Mouse (Mus musculus) neural tube, embryonic 12.5 days (tissue): Measurements from ENCODE around the gene Zeb2. TPM values are rescaled to one million over a fixed set of nuclear protein-coding genes. Genes with fewer than 3 reads are reported as not detected.

Source experiments
- ATAC-seq: fragments of 200-750 bp; cut with Nextera tagmentation; 2 replicates; pipeline ENCODE4 v1.8.0; 2017; ENCODE audit warnings: low read depth, mild to moderate bottlenecking, moderate TSS enrichment, moderate library complexity; ENCODE audit not compliant: low FRiP score
- H3K27ac ChIP-seq: fragments of 300-500 bp; sonication (generic); 2 replicates; pipeline ENCODE4 v1.5.1; 2016
- H3K27me3 ChIP-seq: fragments of 300-500 bp; sonication (generic); replicated peaks from 2 replicates; pipeline ENCODE4 v1.6.1; 2016; ENCODE audit warnings: mild to moderate bottlenecking
- H3K36me3 ChIP-seq: fragments of 300-500 bp; sonication (generic); 2 replicates; pipeline ENCODE4 v1.6.1; 2016; ENCODE audit warnings: mild to moderate bottlenecking
- H3K4me1 ChIP-seq: fragments of 300-500 bp; sonication (generic); 2 replicates; pipeline ENCODE4 v1.6.1; 2016
- H3K4me2 ChIP-seq: fragments of 300-500 bp; sonication (generic); replicated peaks from 2 replicates; pipeline ENCODE4 v1.6.1; 2016; ENCODE audit warnings: mild to moderate bottlenecking
- H3K4me3 ChIP-seq: fragments of 300-500 bp; sonication (generic); 2 replicates; pipeline ENCODE4 v1.5.1; 2016
- H3K9ac ChIP-seq: fragments of 300-500 bp; sonication (generic); 2 replicates; pipeline ENCODE4 v1.6.1; 2016; ENCODE audit warnings: mild to moderate bottlenecking
- H3K9me3 ChIP-seq: fragments of 300-500 bp; sonication (generic); 2 replicates; pipeline ENCODE4 v1.6.1; 2016; ENCODE audit warnings: mild to moderate bottlenecking
- WGBS: fragments of 180-500 bp; shearing (Covaris S2); methylation state at CpG from one replicate; pipeline ENCODE4 v1.1.7; 2016; 5-methylcytosine and 5-hydroxymethylcytosine counted together
- polyA plus RNA-seq: library from polyadenylated mRNA; unstranded; fragments of >200 nt; fragmentation: Nextera tagmentation; extraction: Ambion mirVana; gene quantifications from 2 replicates; pipeline ENCODE4 v1.2.1, GENCODE M21; 2016

The Zeb2 gene
- polyA plus RNA-seq, 1 experiment from 2014 or later = 55.6 TPM

GRCm38 (mm10) chr2:44965834-44966555, 151.2 kb downstream of the Zeb2 start:
- ATAC-seq = no peak
- Histone ChIP-seq H3K4me3 (no peak overlapping the region), H3K9me3 (no peaks in the 10 kb centered on the region), H3K4me2 (no peak overlapping the region), H3K27ac (no peak overlapping the region), H3K27me3 (no peaks in the 10 kb centered on the region), H3K9ac (no peak overlapping the region), H3K36me3 (no peaks in the 10 kb centered on the region), H3K4me1 (no peaks in the 10 kb centered on the region)
- 82% methylated on average over 2 of the region's 2 CpGs for WGBS

GRCm38 (mm10) chr2:44962620-44963019, 154.6 kb downstream of the Zeb2 start:
- Histone ChIP-seq H3K27me3 (no peaks in the 10 kb centered on the region), H3K4me3 (no peak overlapping the region), H3K27ac (no peak overlapping the region), H3K9me3 (no peaks in the 10 kb centered on the region), H3K4me1 (no peaks in the 10 kb centered on the region), H3K36me3 (no peaks in the 10 kb centered on the region), H3K9ac (no peak overlapping the region), H3K4me2 (no peak overlapping the region)
- ATAC-seq = no peak
- WGBS = 88% methylated on average over 5 of the region's 5 CpGs

GRCm38 (mm10) chr2:44961192-44961591, 156.0 kb downstream of the Zeb2 start:
- WGBS = 92% methylated on average over 4 of the region's 4 CpGs
- Histone ChIP-seq H3K9ac (no peak overlapping the region), H3K9me3 (no peaks in the 10 kb centered on the region), H3K4me3 (no peak overlapping the region), H3K27ac (no peak overlapping the region), H3K4me1 (no peaks in the 10 kb centered on the region), H3K36me3 (no peaks in the 10 kb centered on the region), H3K4me2 (no peak overlapping the region), H3K27me3 (no peaks in the 10 kb centered on the region)
- no peak for ATAC-seq

- H3K36me3 ChIP-seq = no peaks in the 10 kb centered on the region
- 87% methylated on average over 3 of the region's 3 CpGs for WGBS
- no peak overlapping the region for H3K4me3 ChIP-seq
- H3K4me1 ChIP-seq = no peaks in the 10 kb centered on the region
- ATAC-seq = no peak
- no peak overlapping the region for H3K9ac ChIP-seq
- no peak overlapping the region for H3K4me2 ChIP-seq
- no peak overlapping the region for H3K27ac ChIP-seq
- no peaks in the 10 kb centered on the region for H3K9me3 ChIP-seq
- H3K27me3 ChIP-seq = no peaks in the 10 kb centered on the region
These were observed 156.6 kb downstream of the Zeb2 start for GRCm38 (mm10) chr2:44960561-44960960.

GRCm38 (mm10) chr2:44957329-44957797, 159.8 kb downstream of the Zeb2 start:
- Histone ChIP-seq H3K4me1 (no peaks in the 10 kb centered on the region), H3K9me3 (no peaks in the 10 kb centered on the region), H3K4me2 (no peak overlapping the region), H3K36me3 (no peaks in the 10 kb centered on the region), H3K9ac (no peak overlapping the region), H3K27me3 (no peaks in the 10 kb centered on the region), H3K27ac (no peak overlapping the region), H3K4me3 (no peak overlapping the region)
- 94% methylated on average over 1 of the region's 1 CpGs for WGBS
- no peak for ATAC-seq

- Histone ChIP-seq H3K4me1 (no peaks in the 10 kb centered on the region), H3K9ac (no peak overlapping the region), H3K4me2 (no peak overlapping the region)
These were observed 161.0 kb downstream of the Zeb2 start for GRCm38 (mm10) chr2:44956232-44956631.

GRCm38 (mm10) chr2:44955506-44955905, 161.7 kb downstream of the Zeb2 start:
- Histone ChIP-seq H3K36me3 (no peaks in the 10 kb centered on the region), H3K9ac (no peak overlapping the region), H3K27ac (no peak overlapping the region), H3K27me3 (no peaks in the 10 kb centered on the region), H3K4me1 (no peaks in the 10 kb centered on the region), H3K4me2 (no peak overlapping the region), H3K9me3 (no peaks in the 10 kb centered on the region), H3K4me3 (no peak overlapping the region)
- ATAC-seq = no peak
- WGBS = 93% methylated on average over 6 of the region's 6 CpGs

More at GRCm38 (mm10) chr2:44956232-44956631, 161.0 kb downstream of the Zeb2 start:
- no peaks in the 10 kb centered on the region for H3K27me3 ChIP-seq
- no peaks in the 10 kb centered on the region for H3K36me3 ChIP-seq
- ATAC-seq = no peak
- H3K4me3 ChIP-seq = no peak overlapping the region
- 52% methylated on average over 3 of the region's 3 CpGs for WGBS
- no peak overlapping the region for H3K27ac ChIP-seq
- H3K9me3 ChIP-seq = no peaks in the 10 kb centered on the region

GRCm38 (mm10) chr2:44954180-44954579, 163.0 kb downstream of the Zeb2 start:
- H3K36me3 ChIP-seq = no peaks in the 10 kb centered on the region
- 81% methylated on average over 1 of the region's 1 CpGs for WGBS
- H3K4me1 ChIP-seq = no peaks in the 10 kb centered on the region
- H3K27ac ChIP-seq = no peak overlapping the region
- no peak overlapping the region for H3K9ac ChIP-seq
- no peaks in the 10 kb centered on the region for H3K9me3 ChIP-seq
- no peak overlapping the region for H3K4me3 ChIP-seq
- no peak overlapping the region for H3K4me2 ChIP-seq
- ATAC-seq = no peak
- no peaks in the 10 kb centered on the region for H3K27me3 ChIP-seq

GRCm38 (mm10) chr2:44952830-44953422, 164.3 kb downstream of the Zeb2 start:
- Histone ChIP-seq H3K4me3 (no peak overlapping the region), H3K4me2 (no peak overlapping the region), H3K4me1 (no peaks in the 10 kb centered on the region), H3K9ac (no peak overlapping the region), H3K36me3 (no peaks in the 10 kb centered on the region), H3K9me3 (no peaks in the 10 kb centered on the region), H3K27me3 (no peaks in the 10 kb centered on the region), H3K27ac (no peak overlapping the region)
- WGBS = 41% methylated on average over 6 of the region's 6 CpGs
- ATAC-seq = no peak

- H3K4me3 ChIP-seq = no peak overlapping the region
- ATAC-seq = no peak
- H3K4me1 ChIP-seq = no peaks in the 10 kb centered on the region
- H3K27ac ChIP-seq = no peak overlapping the region
- no peaks in the 10 kb centered on the region for H3K36me3 ChIP-seq
- H3K27me3 ChIP-seq = no peaks in the 10 kb centered on the region
- H3K9me3 ChIP-seq = no peaks in the 10 kb centered on the region
- WGBS = 70% methylated on average over 4 of the region's 4 CpGs
- H3K4me2 ChIP-seq = no peak overlapping the region
- no peak overlapping the region for H3K9ac ChIP-seq
These were observed 165.5 kb downstream of the Zeb2 start for GRCm38 (mm10) chr2:44951651-44952213.

- no peak overlapping the region for H3K4me3 ChIP-seq
- H3K27ac ChIP-seq = no peak overlapping the region
- H3K4me1 ChIP-seq = no peaks in the 10 kb centered on the region
- 100% methylated on average over 2 of the region's 2 CpGs for WGBS
- no peaks in the 10 kb centered on the region for H3K36me3 ChIP-seq
- no peak overlapping the region for H3K4me2 ChIP-seq
- no peak overlapping the region for H3K9ac ChIP-seq
- H3K27me3 ChIP-seq = no peaks in the 10 kb centered on the region
- ATAC-seq = no peak
- H3K9me3 ChIP-seq = no peaks in the 10 kb centered on the region
These were observed 172.5 kb downstream of the Zeb2 start for GRCm38 (mm10) chr2:44944689-44945088.
